Mouse (Mus musculus): ENCODE measurements around the gene Ctnnd1. TPM values are rescaled to one million over a fixed set of nuclear protein-coding genes. Genes with fewer than 3 reads are reported as not detected.

Gene Ctnnd1
- total and polyA plus RNA-seq, 2 experiments from 2014 or later: 13.7 to 81.1 TPM

DNA sequence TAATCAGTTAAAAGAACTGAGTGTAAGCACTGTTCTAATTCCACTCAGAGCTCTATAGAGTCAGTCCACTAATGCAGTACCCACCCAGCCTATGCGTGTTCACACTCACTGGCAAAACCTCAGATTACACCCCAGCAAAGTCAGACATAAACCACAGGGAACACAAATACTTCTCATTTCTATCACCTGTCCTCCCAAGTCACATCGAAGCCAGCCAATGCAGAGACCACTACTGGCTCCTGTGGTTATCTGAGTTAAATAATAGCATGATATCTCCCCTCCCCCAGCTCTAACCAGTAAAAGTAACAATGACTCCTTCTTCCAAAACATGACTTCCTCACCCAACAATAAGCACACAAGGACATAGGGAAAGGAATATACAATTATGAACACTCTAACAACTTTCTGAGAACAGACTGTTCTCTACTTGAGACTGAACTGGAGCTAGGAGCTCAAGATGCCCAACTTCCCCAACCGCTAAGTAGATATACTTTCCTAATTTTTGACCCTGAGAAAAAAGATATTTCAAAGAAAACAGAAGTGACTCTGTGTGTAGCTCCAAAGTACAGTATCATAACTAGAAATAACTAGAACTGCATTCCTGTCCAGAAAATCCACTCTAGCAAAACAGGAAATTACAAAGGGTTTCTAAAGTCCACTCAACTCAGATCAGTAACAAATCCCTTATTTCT lies 27.0 kb downstream of the Ctnnd1 start:
- ATAC-seq (ENCODE audit: low FRiP score) (no peak), DNase-seq (ENCODE audit: low spot score) (no peak)
- no peaks in the 10 kb centered on the region for H3K27me3 ChIP-seq (ENCODE audit: insufficient read depth, low read length)
- no peak for TF ChIP-seq CTCF (IDR thresholded peaks at IDR 0.05)
- no peak overlapping the region for H3K9ac ChIP-seq (replicated peaks; ENCODE audit: low read length, poor library complexity, severe bottlenecking)
- H3K27ac ChIP-seq (ENCODE audit: low read depth, low read length): no peak overlapping the region
- no peaks in the 10 kb centered on the region for H3K9me3 ChIP-seq (ENCODE audit: low read length)
- peaks cover 24% of the 10 kb centered on the region for H3K36me3 ChIP-seq (ENCODE audit: insufficient read depth, low read length)
- WGBS: 95% methylated on average over 3 of the region's 3 CpGs
- peaks cover 3% of the 10 kb centered on the region; the same call in 1 of the 2 replicates for H3K4me1 ChIP-seq (ENCODE audit: insufficient read depth, low read length)
- no peak overlapping the region for H3K4me2 ChIP-seq (ENCODE audit: low read depth, low read length, poor library complexity, severe bottlenecking)
- no peak overlapping the region for H3K4me3 ChIP-seq (ENCODE audit: low read depth, low read length)

DNA sequence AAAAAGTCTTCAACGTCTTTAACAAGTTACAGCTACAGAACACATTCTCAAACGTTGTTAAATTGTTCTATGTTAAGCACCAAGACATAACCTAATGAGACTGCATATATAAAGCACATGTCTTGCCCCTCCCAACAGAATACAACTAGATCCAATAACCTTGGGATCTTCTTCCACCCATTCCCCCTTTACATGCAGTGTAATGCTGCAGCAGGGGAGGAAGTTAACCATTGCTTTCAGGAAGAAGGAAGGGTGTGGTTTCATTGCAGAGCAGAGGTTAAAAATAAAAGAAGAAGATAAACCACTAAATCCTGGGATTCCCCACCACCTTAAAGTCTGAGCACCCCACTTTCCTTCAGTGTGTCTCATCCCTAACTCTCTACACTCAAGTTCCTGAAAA lies 27.9 kb downstream of the Ctnnd1 start:
- no peak overlapping the region for H3K4me3 ChIP-seq (ENCODE audit: low read depth, low read length)
- H3K4me2 ChIP-seq (ENCODE audit: low read depth, low read length, poor library complexity, severe bottlenecking): no peak overlapping the region
- 80% methylated on average over 2 of the region's 2 CpGs for WGBS
- H3K9me3 ChIP-seq (ENCODE audit: low read length): no peaks in the 10 kb centered on the region
- no peak for DNase-seq (ENCODE audit: low spot score)
- no peak for TF ChIP-seq CTCF (IDR thresholded peaks at IDR 0.05)
- no peaks in the 10 kb centered on the region for H3K27me3 ChIP-seq (ENCODE audit: insufficient read depth, low read length)
- peaks cover 3% of the 10 kb centered on the region; the same call in 1 of the 2 replicates for H3K4me1 ChIP-seq (ENCODE audit: insufficient read depth, low read length)
- H3K36me3 ChIP-seq (ENCODE audit: insufficient read depth, low read length): peaks cover 24% of the 10 kb centered on the region
- no peak for ATAC-seq (ENCODE audit: low FRiP score)
- no peak overlapping the region for H3K27ac ChIP-seq (ENCODE audit: low read depth, low read length)
- no peak overlapping the region for H3K9ac ChIP-seq (replicated peaks; ENCODE audit: low read length, poor library complexity, severe bottlenecking)

GRCm38 (mm10) chr2:84619646-84620340 lies 30.8 kb downstream of the Ctnnd1 start:
- peaks cover 35% of the 10 kb centered on the region for H3K36me3 ChIP-seq (ENCODE audit: insufficient read depth, low read length)
- no peak for TF ChIP-seq CTCF (IDR thresholded peaks at IDR 0.05)
- ATAC-seq (ENCODE audit: low FRiP score): peak; percentile 32; the same call in 1 of the 2 replicates

DNA sequence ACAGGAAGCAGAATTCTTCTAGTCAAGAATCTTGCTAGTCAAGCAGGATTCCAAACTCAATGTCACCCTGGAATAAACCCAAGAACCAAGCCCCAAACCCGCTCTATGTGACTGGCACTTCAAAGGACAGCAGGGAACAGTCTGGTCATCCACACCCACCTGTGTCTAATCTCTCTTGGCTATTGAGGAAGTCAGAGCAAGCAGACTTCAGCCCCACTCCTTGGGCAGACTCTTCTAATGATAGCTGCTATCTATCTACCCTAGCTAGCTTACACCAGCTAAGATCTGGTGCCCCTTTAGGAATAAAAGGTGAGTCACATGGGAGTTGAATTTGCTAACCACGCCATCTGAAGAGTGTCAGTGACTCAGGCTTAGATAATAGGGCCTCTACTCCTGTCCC lies 31.7 kb downstream of the Ctnnd1 start:
- Histone ChIP-seq H3K4me2 (ENCODE audit: low read depth, low read length, poor library complexity, severe bottlenecking) (no peak overlapping the region), H3K9ac (replicated peaks; ENCODE audit: low read length, poor library complexity, severe bottlenecking) (no peak overlapping the region), H3K4me3 (ENCODE audit: low read depth, low read length) (no peak overlapping the region), H3K36me3 (ENCODE audit: insufficient read depth, low read length) (peaks cover 39% of the 10 kb centered on the region), H3K9me3 (ENCODE audit: low read length) (no peaks in the 10 kb centered on the region), H3K27ac (ENCODE audit: low read depth, low read length) (no peak overlapping the region), H3K27me3 (ENCODE audit: insufficient read depth, low read length) (no peaks in the 10 kb centered on the region), H3K4me1 (ENCODE audit: insufficient read depth, low read length) (no peaks in the 10 kb centered on the region)
- ATAC-seq (ENCODE audit: low FRiP score): no peak
- no peak for DNase-seq (ENCODE audit: low spot score)
- TF ChIP-seq CTCF (IDR thresholded peaks at IDR 0.05): no peak
- WGBS: 76% methylated on average over 2 of the region's 2 CpGs

More at GRCm38 (mm10) chr2:84619646-84620340, 30.8 kb downstream of the Ctnnd1 start:
- Histone ChIP-seq H3K9me3 (ENCODE audit: low read length) (no peaks in the 10 kb centered on the region), H3K4me3 (ENCODE audit: low read depth, low read length) (no peak overlapping the region), H3K27ac (ENCODE audit: low read depth, low read length) (no peak overlapping the region), H3K9ac (replicated peaks; ENCODE audit: low read length, poor library complexity, severe bottlenecking) (no peak overlapping the region), H3K27me3 (ENCODE audit: insufficient read depth, low read length) (no peaks in the 10 kb centered on the region), H3K4me1 (ENCODE audit: insufficient read depth, low read length) (no peaks in the 10 kb centered on the region), H3K4me2 (ENCODE audit: low read depth, low read length, poor library complexity, severe bottlenecking) (no peak overlapping the region)
- WGBS: 96% methylated on average over 21 of the region's 21 CpGs
- no peak for DNase-seq (ENCODE audit: low spot score)

- WGBS: 76% methylated on average over 3 of the region's 3 CpGs
- Histone ChIP-seq H3K27me3 (ENCODE audit: insufficient read depth, low read length) (no peaks in the 10 kb centered on the region), H3K4me3 (ENCODE audit: low read depth, low read length) (no peak overlapping the region), H3K4me2 (ENCODE audit: low read depth, low read length, poor library complexity, severe bottlenecking) (no peak overlapping the region), H3K9ac (replicated peaks; ENCODE audit: low read length, poor library complexity, severe bottlenecking) (no peak overlapping the region), H3K36me3 (ENCODE audit: insufficient read depth, low read length) (peaks cover 48% of the 10 kb centered on the region), H3K9me3 (ENCODE audit: low read length) (no peaks in the 10 kb centered on the region), H3K27ac (ENCODE audit: low read depth, low read length) (no peak overlapping the region), H3K4me1 (ENCODE audit: insufficient read depth, low read length) (no peaks in the 10 kb centered on the region)
- peak; percentile 72 for DNase-seq (ENCODE audit: low spot score)
- peak; percentile 81 for TF ChIP-seq CTCF (IDR thresholded peaks at IDR 0.05)
- ATAC-seq (ENCODE audit: low FRiP score): peak; percentile 86; the same call in 1 of the 2 replicates
Measured at GRCm38 (mm10) chr2:84617637-84618515, 32.7 kb downstream of the Ctnnd1 start.

Data from midbrain, postnatal 0 days (tissue).